Mouse (Mus musculus): ENCODE data around the gene Tmem209. TPM values are rescaled to one million over a fixed set of nuclear protein-coding genes. Genes with fewer than 3 reads are reported as not detected.

The Tmem209 gene
- polyA plus RNA-seq, 1 experiment from 2014 or later: 39.9 TPM

- H3K4me1 ChIP-seq (replicated peaks): peaks cover 53% of the 10 kb centered on the region
- peaks cover 3% of the 10 kb centered on the region; the same call in 1 of the 2 replicates for H3K36me3 ChIP-seq
- no peak overlapping the region for H3K4me2 ChIP-seq
- H3K9me3 ChIP-seq: no peaks in the 10 kb centered on the region
- no peak overlapping the region for H3K4me3 ChIP-seq (replicated peaks)
- H3K9ac ChIP-seq (replicated peaks): no peak overlapping the region
- no peaks in the 10 kb centered on the region for H3K27me3 ChIP-seq
- ATAC-seq (ENCODE audit: insufficient number of reproducible peaks, insufficient read depth, low FRiP score, low TSS enrichment, low read depth): no peak
- WGBS: 86% methylated on average over 10 of the region's 13 CpGs
- peak overlapping the region; percentile 98 for H3K27ac ChIP-seq
Measured at GRCm38 (mm10) chr6:30461755-30462344, 47.7 kb downstream of the Tmem209 start.

DNA sequence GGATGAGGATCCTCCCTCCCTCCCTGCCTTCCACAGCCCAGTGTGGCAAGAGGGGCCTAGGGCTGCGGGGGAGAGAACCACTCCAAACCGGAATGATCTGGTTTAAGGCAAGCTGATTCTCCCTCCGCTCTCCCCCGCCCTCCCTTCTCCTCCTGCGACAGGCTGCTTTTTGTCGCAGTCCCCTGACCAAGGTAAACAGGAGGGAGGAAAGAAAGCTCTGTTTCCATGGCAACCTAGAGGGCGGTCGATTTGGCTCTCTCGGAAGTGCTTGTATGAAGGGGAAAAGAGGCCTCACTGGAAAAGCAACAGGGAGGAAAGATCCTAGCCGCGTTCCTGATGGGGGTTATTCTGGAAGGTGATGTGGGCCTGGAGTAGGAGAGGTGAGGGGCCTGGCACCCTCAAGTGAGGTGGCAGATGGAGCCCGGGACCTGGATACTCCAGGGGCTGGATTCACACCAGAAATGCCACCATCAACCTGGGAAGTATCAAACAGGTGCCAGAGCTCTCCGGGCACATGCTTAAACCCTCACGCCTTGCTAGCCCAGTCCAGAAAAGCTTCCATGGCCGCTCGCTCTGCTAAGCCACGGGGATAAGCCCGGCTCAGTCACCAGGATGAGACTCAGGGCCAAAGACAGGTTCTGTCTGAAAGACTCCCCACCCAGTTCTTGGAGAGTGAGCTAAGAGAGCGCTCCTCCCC lies 48.7 kb downstream of the Tmem209 start:
- H3K9me3 ChIP-seq: no peaks in the 10 kb centered on the region
- H3K27me3 ChIP-seq: no peaks in the 10 kb centered on the region
- ATAC-seq (ENCODE audit: insufficient number of reproducible peaks, insufficient read depth, low FRiP score, low TSS enrichment, low read depth): peak; percentile 95
- 15% methylated on average over 19 of the region's 19 CpGs for WGBS
- H3K36me3 ChIP-seq: peaks cover 9% of the 10 kb centered on the region; the same call in 1 of the 2 replicates
- no peak overlapping the region; the same call in 1 of the 2 replicates for H3K4me3 ChIP-seq (replicated peaks)
- H3K4me2 ChIP-seq: peak overlapping the region; percentile 55
- peak overlapping the region; percentile 61 for H3K9ac ChIP-seq (replicated peaks)
- H3K27ac ChIP-seq: peak overlapping the region; percentile 98
- H3K4me1 ChIP-seq (replicated peaks): peaks cover 45% of the 10 kb centered on the region

GRCm38 (mm10) chr6:30459811-30460749 lies 49.5 kb downstream of the Tmem209 start:
- H3K4me2 ChIP-seq: peak overlapping the region; percentile 55
- peaks cover 45% of the 10 kb centered on the region for H3K4me1 ChIP-seq (replicated peaks)
- H3K27me3 ChIP-seq: no peaks in the 10 kb centered on the region
- peak overlapping the region; percentile 61 for H3K9ac ChIP-seq (replicated peaks)
- peak overlapping the region; percentile 98 for H3K27ac ChIP-seq
- no peaks in the 10 kb centered on the region for H3K9me3 ChIP-seq
- WGBS: 6% methylated on average over 40 of the region's 40 CpGs
- peaks cover 16% of the 10 kb centered on the region for H3K36me3 ChIP-seq
- no peak; the same call in 1 of the 2 replicates for ATAC-seq (ENCODE audit: insufficient number of reproducible peaks, insufficient read depth, low FRiP score, low TSS enrichment, low read depth)
- peak overlapping the region; percentile 37 for H3K4me3 ChIP-seq (replicated peaks)

DNA sequence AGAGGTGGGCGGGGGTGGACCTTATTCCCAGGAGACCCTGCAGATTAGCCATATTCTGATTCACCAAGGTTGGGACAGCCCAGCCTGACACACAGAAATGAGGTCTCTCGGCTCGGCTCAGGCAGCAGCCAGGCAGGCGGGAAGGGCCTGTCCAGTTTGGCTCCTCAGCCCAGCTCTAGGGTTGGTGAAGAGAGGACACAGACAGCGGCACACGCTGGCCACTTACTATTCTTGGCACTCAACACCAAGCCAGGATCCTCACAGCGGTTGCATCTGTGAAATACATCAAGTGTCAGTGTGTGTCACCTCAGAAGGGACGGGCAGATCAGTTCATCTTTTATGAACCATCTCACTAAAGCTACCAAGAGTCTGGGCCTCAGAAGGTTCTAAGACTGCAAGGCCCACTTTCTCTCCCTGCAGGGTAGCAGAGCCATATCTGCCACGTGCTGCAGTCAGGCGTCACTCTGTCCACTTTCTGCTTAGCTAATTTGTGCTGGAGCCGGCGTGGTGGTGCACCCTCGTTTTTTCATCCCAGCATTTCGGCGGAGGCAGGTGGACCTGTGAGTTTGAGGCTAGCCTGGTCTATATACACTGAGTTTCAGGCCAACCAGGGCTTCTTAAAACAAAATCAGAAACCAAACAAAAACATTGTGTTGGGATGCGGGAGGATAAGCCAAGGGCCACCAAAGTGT lies 50.4 kb downstream of the Tmem209 start:
- Histone ChIP-seq H3K9ac (replicated peaks) (peak overlapping the region; percentile 61), H3K36me3 (peaks cover 22% of the 10 kb centered on the region), H3K4me2 (peak overlapping the region; percentile 55), H3K4me3 (replicated peaks) (peak overlapping the region; percentile 37), H3K27ac (peak overlapping the region; percentile 98), H3K27me3 (no peaks in the 10 kb centered on the region), H3K4me1 (replicated peaks) (peaks cover 45% of the 10 kb centered on the region), H3K9me3 (no peaks in the 10 kb centered on the region)
- WGBS: 70% methylated on average over 16 of the region's 16 CpGs
- no peak for ATAC-seq (ENCODE audit: insufficient number of reproducible peaks, insufficient read depth, low FRiP score, low TSS enrichment, low read depth)

DNA sequence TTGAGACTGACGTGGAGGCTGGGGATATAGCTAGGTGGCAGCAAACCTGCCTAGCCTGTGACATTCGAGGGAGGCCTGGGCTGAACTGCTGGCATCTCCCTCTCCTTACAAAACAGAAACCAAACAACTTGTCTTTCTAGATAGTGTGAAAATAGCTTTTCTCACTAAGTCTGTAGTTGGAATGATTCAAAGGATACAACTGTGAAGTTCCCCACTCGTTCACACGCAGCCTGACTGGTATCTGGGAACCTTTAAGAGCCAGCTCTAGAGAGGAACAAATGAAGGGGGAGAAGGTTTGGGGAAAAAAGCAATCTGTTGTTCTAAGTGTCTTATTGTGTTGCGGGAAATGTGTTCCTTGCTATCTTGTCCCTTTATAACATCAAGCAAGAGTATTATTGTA lies 51.0 kb downstream of the Tmem209 start:
- Histone ChIP-seq H3K4me1 (replicated peaks) (peaks cover 45% of the 10 kb centered on the region), H3K9me3 (no peaks in the 10 kb centered on the region)
- WGBS: 89% methylated on average over 5 of the region's 5 CpGs

DNA sequence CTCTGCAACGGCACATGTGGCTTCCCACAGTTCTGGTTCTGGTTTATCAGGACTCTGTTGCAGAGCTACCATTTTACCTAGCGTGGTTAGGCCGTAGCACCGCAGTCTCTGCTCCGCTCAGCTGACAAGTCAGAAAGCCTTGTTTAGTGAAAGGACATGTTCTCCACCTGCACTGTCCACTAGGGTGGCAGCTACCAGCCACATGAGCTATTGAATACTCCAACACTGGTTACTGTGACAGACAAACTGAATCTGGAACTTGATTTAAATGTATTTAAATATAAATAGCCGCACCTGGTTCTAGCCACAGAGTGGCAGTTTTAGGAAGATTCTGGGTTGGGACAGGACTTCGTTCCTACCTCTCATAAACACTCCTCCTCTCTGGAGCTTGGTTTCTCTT lies 52.6 kb downstream of the Tmem209 start:
- H3K9me3 ChIP-seq: no peaks in the 10 kb centered on the region
- peaks cover 43% of the 10 kb centered on the region for H3K36me3 ChIP-seq
- 93% methylated on average over 7 of the region's 7 CpGs for WGBS
- H3K4me2 ChIP-seq: no peak overlapping the region
- ATAC-seq (ENCODE audit: insufficient number of reproducible peaks, insufficient read depth, low FRiP score, low TSS enrichment, low read depth): no peak
- H3K4me1 ChIP-seq (replicated peaks): peaks cover 30% of the 10 kb centered on the region
- no peak overlapping the region for H3K4me3 ChIP-seq (replicated peaks)
- no peaks in the 10 kb centered on the region for H3K27me3 ChIP-seq
- no peak overlapping the region for H3K27ac ChIP-seq
- H3K9ac ChIP-seq (replicated peaks): no peak overlapping the region

More for the DNA sequence above, 51.0 kb downstream of the Tmem209 start:
- Histone ChIP-seq H3K27ac (0 out of 2 replicates have a peak overlapping the region, but pooled peaks have one; percentile 98), H3K4me2 (no peak overlapping the region), H3K9ac (replicated peaks) (no peak overlapping the region), H3K4me3 (replicated peaks) (no peak overlapping the region), H3K27me3 (no peaks in the 10 kb centered on the region), H3K36me3 (peaks cover 28% of the 10 kb centered on the region)
- ATAC-seq (ENCODE audit: insufficient number of reproducible peaks, insufficient read depth, low FRiP score, low TSS enrichment, low read depth): no peak

DNA sequence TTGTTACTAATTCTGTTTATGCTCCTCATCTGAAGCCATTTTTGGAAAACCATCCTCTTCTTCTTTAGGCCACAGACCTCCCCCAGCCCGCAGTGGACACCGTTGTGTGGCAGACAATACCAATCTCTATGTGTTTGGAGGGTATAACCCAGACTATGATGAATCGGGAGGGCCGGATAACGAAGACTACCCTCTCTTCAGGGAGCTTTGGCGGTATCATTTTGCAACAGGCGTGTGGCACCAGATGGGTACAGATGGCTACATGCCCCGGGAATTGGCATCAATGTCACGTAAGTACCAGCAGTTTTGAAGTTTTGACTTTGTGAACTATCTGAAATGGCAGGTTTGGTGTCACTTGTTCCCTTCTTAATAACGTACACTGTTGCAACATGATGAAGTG lies 70.0 kb downstream of the Tmem209 start:
- Histone ChIP-seq H3K9ac (replicated peaks) (no peak overlapping the region), H3K36me3 (peaks cover 51% of the 10 kb centered on the region), H3K4me1 (replicated peaks) (0 out of 2 replicates have a peak, but pooled peaks cover 2% of the 10 kb centered on the region), H3K4me3 (replicated peaks) (no peak overlapping the region), H3K9me3 (no peaks in the 10 kb centered on the region), H3K4me2 (no peak overlapping the region), H3K27ac (no peak overlapping the region), H3K27me3 (no peaks in the 10 kb centered on the region)
- 96% methylated on average over 10 of the region's 10 CpGs for WGBS
- no peak for ATAC-seq (ENCODE audit: insufficient number of reproducible peaks, insufficient read depth, low FRiP score, low TSS enrichment, low read depth)

- 75% methylated on average over 3 of the region's 3 CpGs for WGBS
- Histone ChIP-seq H3K9me3 (no peaks in the 10 kb centered on the region), H3K4me3 (replicated peaks) (no peak overlapping the region), H3K4me2 (no peak overlapping the region), H3K27ac (no peak overlapping the region), H3K9ac (replicated peaks) (no peak overlapping the region), H3K36me3 (peaks cover 32% of the 10 kb centered on the region), H3K4me1 (replicated peaks) (0 out of 2 replicates have a peak, but pooled peaks cover 5% of the 10 kb centered on the region), H3K27me3 (no peaks in the 10 kb centered on the region)
- no peak for ATAC-seq (ENCODE audit: insufficient number of reproducible peaks, insufficient read depth, low FRiP score, low TSS enrichment, low read depth)
Measured at GRCm38 (mm10) chr6:30437054-30437453, 72.5 kb downstream of the Tmem209 start.

DNA sequence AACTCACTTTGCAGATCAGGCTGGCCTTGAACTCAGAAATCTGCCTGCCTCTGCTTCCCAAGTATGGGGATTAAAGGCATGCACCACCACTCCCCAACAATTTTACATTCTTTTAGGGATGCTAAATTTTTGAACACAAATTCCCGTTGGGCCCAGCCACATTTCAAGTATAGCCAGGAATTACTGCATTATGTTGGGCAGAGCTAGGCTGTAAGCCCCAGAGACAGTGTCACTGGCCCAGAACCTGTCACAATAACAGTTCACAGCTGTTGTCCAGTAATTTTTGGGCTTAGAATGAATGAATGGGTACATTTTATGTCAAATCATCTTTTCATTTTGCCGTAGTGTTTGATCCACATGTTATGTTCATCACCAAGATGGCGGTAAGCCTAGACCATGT lies 73.1 kb downstream of the Tmem209 start:
- no peaks in the 10 kb centered on the region for H3K27me3 ChIP-seq
- no peak overlapping the region for H3K9ac ChIP-seq (replicated peaks)
- H3K4me3 ChIP-seq (replicated peaks): no peak overlapping the region
- 93% methylated on average over 3 of the region's 3 CpGs for WGBS
- 0 out of 2 replicates have a peak, but pooled peaks cover 5% of the 10 kb centered on the region for H3K4me1 ChIP-seq (replicated peaks)
- H3K9me3 ChIP-seq: no peaks in the 10 kb centered on the region
- peaks cover 26% of the 10 kb centered on the region for H3K36me3 ChIP-seq
- H3K4me2 ChIP-seq: no peak overlapping the region
- no peak for ATAC-seq (ENCODE audit: insufficient number of reproducible peaks, insufficient read depth, low FRiP score, low TSS enrichment, low read depth)
- H3K27ac ChIP-seq: no peak overlapping the region

DNA sequence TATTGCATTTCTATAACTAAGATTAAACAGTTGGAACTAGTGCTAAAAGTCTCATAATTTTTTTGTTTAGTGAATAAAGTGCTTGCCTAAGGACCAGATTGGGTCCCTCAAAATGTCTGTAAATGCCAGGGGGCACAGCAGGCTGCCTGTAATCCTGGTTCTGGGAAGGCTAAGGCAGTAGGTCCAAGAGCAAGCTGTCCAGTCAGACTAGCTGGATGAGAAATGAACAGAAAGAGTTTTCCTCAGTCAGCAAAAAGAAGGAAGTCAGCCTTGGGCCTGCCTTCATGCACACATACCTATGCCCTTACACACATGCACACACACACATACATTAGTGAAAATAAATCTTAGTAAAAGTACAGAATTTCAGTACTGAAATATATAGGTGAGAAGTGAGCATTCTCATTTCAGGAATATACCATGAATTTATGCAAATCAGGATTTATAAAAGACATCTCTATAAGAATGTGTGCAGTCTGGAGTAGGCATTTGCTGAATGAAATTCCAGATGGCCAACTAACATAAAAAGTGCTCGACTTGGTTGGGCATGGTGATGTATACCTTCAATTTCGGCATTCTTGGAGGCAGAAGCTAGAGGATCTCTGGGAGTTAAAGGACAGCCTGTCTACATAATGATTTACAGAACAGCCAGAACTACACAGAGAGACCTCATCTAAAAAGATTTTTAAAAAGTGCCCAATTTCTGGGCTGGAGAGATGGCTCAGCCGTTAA lies 77.0 kb downstream of the Tmem209 start:
- 72% methylated on average over 3 of the region's 3 CpGs for WGBS
- Histone ChIP-seq H3K27ac (peak overlapping the region; percentile 51), H3K4me3 (replicated peaks) (no peak overlapping the region)

More for the DNA sequence above, 77.0 kb downstream of the Tmem209 start:
- H3K36me3 ChIP-seq: peaks cover 6% of the 10 kb centered on the region; the same call in 1 of the 2 replicates
- no peak for ATAC-seq (ENCODE audit: insufficient number of reproducible peaks, insufficient read depth, low FRiP score, low TSS enrichment, low read depth)
- no peaks in the 10 kb centered on the region for H3K27me3 ChIP-seq
- H3K4me2 ChIP-seq: no peak overlapping the region
- H3K4me1 ChIP-seq (replicated peaks): 0 out of 2 replicates have a peak, but pooled peaks cover 5% of the 10 kb centered on the region
- no peak overlapping the region for H3K9ac ChIP-seq (replicated peaks)
- no peaks in the 10 kb centered on the region for H3K9me3 ChIP-seq
